Mouse (Mus musculus): ENCODE results near the gene Ifng. TPM values are rescaled to one million over a fixed set of nuclear protein-coding genes. Genes with fewer than 3 reads are reported as not detected.
"Not testable (repeated sequence)": the region's sequence is repeated elsewhere in the genome, so short reads cannot be mapped to it uniquely, and the experiment has no call there.

Gene Ifng
- polyA plus RNA-seq, 1 experiment from 2014 or later, result not detected

GRCm38 (mm10) chr10:118470296-118470957, 29.6 kb downstream of the Ifng start:
- no peaks in the 10 kb centered on the region for H3K27me3 ChIP-seq (ENCODE audit: control insufficient read depth, insufficient read depth, low read depth, low read length)
- H3K27ac ChIP-seq (ENCODE audit: low read length), result no peak overlapping the region
- no peak overlapping the region for H3K4me2 ChIP-seq (ENCODE audit: low read length)
- no peak for ATAC-seq
- no peaks in the 10 kb centered on the region for H3K9me3 ChIP-seq (replicated peaks; ENCODE audit: control insufficient read depth, low read length, poor library complexity, severe bottlenecking)
- no peaks in the 10 kb centered on the region for H3K4me1 ChIP-seq (ENCODE audit: control insufficient read depth, insufficient read depth, low read length)
- no peak overlapping the region for H3K4me3 ChIP-seq (ENCODE audit: low read depth, low read length)
- H3K9ac ChIP-seq (ENCODE audit: low read depth, low read length), result no peak overlapping the region
- no peaks in the 10 kb centered on the region for H3K36me3 ChIP-seq (ENCODE audit: control insufficient read depth, insufficient read depth, low read length)
- WGBS, result 80% methylated on average over 13 of the region's 13 CpGs

- H3K27ac ChIP-seq (ENCODE audit: low read length); H3K27me3 ChIP-seq (ENCODE audit: control insufficient read depth, insufficient read depth, low read depth, low read length); H3K4me1 ChIP-seq (ENCODE audit: control insufficient read depth, insufficient read depth, low read length); H3K9ac ChIP-seq (ENCODE audit: low read depth, low read length); ATAC-seq; H3K9me3 ChIP-seq (replicated peaks; ENCODE audit: control insufficient read depth, low read length, poor library complexity, severe bottlenecking); H3K4me3 ChIP-seq (ENCODE audit: low read depth, low read length); H3K4me2 ChIP-seq (ENCODE audit: low read length); H3K36me3 ChIP-seq (ENCODE audit: control insufficient read depth, insufficient read depth, low read length): not testable (repeated sequence)
- 77% methylated on average over 1 of the region's 1 CpGs for WGBS
These were observed 32.0 kb downstream of the Ifng start for GRCm38 (mm10) chr10:118472846-118473245.

GRCm38 (mm10) chr10:118476696-118477095, 35.9 kb downstream of the Ifng start:
- Histone ChIP-seq H3K27me3 (ENCODE audit: control insufficient read depth, insufficient read depth, low read depth, low read length) (no peaks in the 10 kb centered on the region), H3K27ac (ENCODE audit: low read length) (no peak overlapping the region), H3K9ac (ENCODE audit: low read depth, low read length) (no peak overlapping the region), H3K4me2 (ENCODE audit: low read length) (no peak overlapping the region), H3K9me3 (replicated peaks; ENCODE audit: control insufficient read depth, low read length, poor library complexity, severe bottlenecking) (no peaks in the 10 kb centered on the region; the same call in 1 of the 2 replicates), H3K4me1 (ENCODE audit: control insufficient read depth, insufficient read depth, low read length) (no peaks in the 10 kb centered on the region), H3K36me3 (ENCODE audit: control insufficient read depth, insufficient read depth, low read length) (no peaks in the 10 kb centered on the region), H3K4me3 (ENCODE audit: low read depth, low read length) (no peak overlapping the region)
- 82% methylated on average over 2 of the region's 2 CpGs for WGBS
- ATAC-seq, result no peak

GRCm38 (mm10) chr10:118477297-118477696, 36.5 kb downstream of the Ifng start:
- H3K4me3 ChIP-seq (ENCODE audit: low read depth, low read length), result no peak overlapping the region
- H3K4me1 ChIP-seq (ENCODE audit: control insufficient read depth, insufficient read depth, low read length), result no peaks in the 10 kb centered on the region
- H3K4me2 ChIP-seq (ENCODE audit: low read length), result no peak overlapping the region
- H3K27ac ChIP-seq (ENCODE audit: low read length), result no peak overlapping the region
- 96% methylated on average over 2 of the region's 2 CpGs for WGBS
- H3K9me3 ChIP-seq (replicated peaks; ENCODE audit: control insufficient read depth, low read length, poor library complexity, severe bottlenecking), result no peaks in the 10 kb centered on the region; the same call in 1 of the 2 replicates
- H3K27me3 ChIP-seq (ENCODE audit: control insufficient read depth, insufficient read depth, low read depth, low read length), result no peaks in the 10 kb centered on the region
- H3K36me3 ChIP-seq (ENCODE audit: control insufficient read depth, insufficient read depth, low read length), result no peaks in the 10 kb centered on the region
- no peak overlapping the region for H3K9ac ChIP-seq (ENCODE audit: low read depth, low read length)
- ATAC-seq, result no peak

- Histone ChIP-seq H3K9me3 (replicated peaks; ENCODE audit: control insufficient read depth, low read length, poor library complexity, severe bottlenecking) (no peaks in the 10 kb centered on the region; the same call in 1 of the 2 replicates), H3K4me2 (ENCODE audit: low read length) (no peak overlapping the region), H3K27ac (ENCODE audit: low read length) (no peak overlapping the region), H3K4me1 (ENCODE audit: control insufficient read depth, insufficient read depth, low read length) (no peaks in the 10 kb centered on the region), H3K27me3 (ENCODE audit: control insufficient read depth, insufficient read depth, low read depth, low read length) (no peaks in the 10 kb centered on the region), H3K9ac (ENCODE audit: low read depth, low read length) (no peak overlapping the region), H3K36me3 (ENCODE audit: control insufficient read depth, insufficient read depth, low read length) (no peaks in the 10 kb centered on the region), H3K4me3 (ENCODE audit: low read depth, low read length) (no peak overlapping the region)
- no peak for ATAC-seq
- 88% methylated on average over 4 of the region's 4 CpGs for WGBS
These were observed 38.4 kb downstream of the Ifng start for GRCm38 (mm10) chr10:118479244-118479643.

GRCm38 (mm10) chr10:118480118-118480517, 39.3 kb downstream of the Ifng start:
- no peak overlapping the region for H3K27ac ChIP-seq (ENCODE audit: low read length)
- H3K27me3 ChIP-seq (ENCODE audit: control insufficient read depth, insufficient read depth, low read depth, low read length), result no peaks in the 10 kb centered on the region
- ATAC-seq, result no peak
- no peak overlapping the region for H3K4me3 ChIP-seq (ENCODE audit: low read depth, low read length)
- H3K4me1 ChIP-seq (ENCODE audit: control insufficient read depth, insufficient read depth, low read length), result no peaks in the 10 kb centered on the region
- 96% methylated on average over 5 of the region's 5 CpGs for WGBS
- H3K9me3 ChIP-seq (replicated peaks; ENCODE audit: control insufficient read depth, low read length, poor library complexity, severe bottlenecking), result no peaks in the 10 kb centered on the region; the same call in 1 of the 2 replicates
- H3K4me2 ChIP-seq (ENCODE audit: low read length), result no peak overlapping the region
- H3K9ac ChIP-seq (ENCODE audit: low read depth, low read length), result no peak overlapping the region
- no peaks in the 10 kb centered on the region for H3K36me3 ChIP-seq (ENCODE audit: control insufficient read depth, insufficient read depth, low read length)

- H3K4me1 ChIP-seq (ENCODE audit: control insufficient read depth, insufficient read depth, low read length), result no peaks in the 10 kb centered on the region
- no peak overlapping the region for H3K4me3 ChIP-seq (ENCODE audit: low read depth, low read length)
- no peak overlapping the region for H3K27ac ChIP-seq (ENCODE audit: low read length)
- H3K36me3 ChIP-seq (ENCODE audit: control insufficient read depth, insufficient read depth, low read length), result no peaks in the 10 kb centered on the region
- H3K4me2 ChIP-seq (ENCODE audit: low read length), result no peak overlapping the region
- H3K9me3 ChIP-seq (replicated peaks; ENCODE audit: control insufficient read depth, low read length, poor library complexity, severe bottlenecking), result no peaks in the 10 kb centered on the region; the same call in 1 of the 2 replicates
- no peaks in the 10 kb centered on the region for H3K27me3 ChIP-seq (ENCODE audit: control insufficient read depth, insufficient read depth, low read depth, low read length)
- 87% methylated on average over 7 of the region's 7 CpGs for WGBS
- no peak for ATAC-seq
- no peak overlapping the region for H3K9ac ChIP-seq (ENCODE audit: low read depth, low read length)
These were observed 39.9 kb downstream of the Ifng start for GRCm38 (mm10) chr10:118480793-118481192.

- no peaks in the 10 kb centered on the region for H3K27me3 ChIP-seq (ENCODE audit: control insufficient read depth, insufficient read depth, low read depth, low read length)
- H3K4me3 ChIP-seq (ENCODE audit: low read depth, low read length), result no peak overlapping the region
- no peaks in the 10 kb centered on the region for H3K4me1 ChIP-seq (ENCODE audit: control insufficient read depth, insufficient read depth, low read length)
- 76% methylated on average over 1 of the region's 1 CpGs for WGBS
- no peak for ATAC-seq
- no peak overlapping the region for H3K27ac ChIP-seq (ENCODE audit: low read length)
- no peak overlapping the region for H3K9ac ChIP-seq (ENCODE audit: low read depth, low read length)
- H3K36me3 ChIP-seq (ENCODE audit: control insufficient read depth, insufficient read depth, low read length), result no peaks in the 10 kb centered on the region
- no peak overlapping the region for H3K4me2 ChIP-seq (ENCODE audit: low read length)
- no peaks in the 10 kb centered on the region for H3K9me3 ChIP-seq (replicated peaks; ENCODE audit: control insufficient read depth, low read length, poor library complexity, severe bottlenecking)
These were observed 53.3 kb downstream of the Ifng start for GRCm38 (mm10) chr10:118494109-118494508.

- H3K27me3 ChIP-seq (ENCODE audit: control insufficient read depth, insufficient read depth, low read depth, low read length), result no peaks in the 10 kb centered on the region
- no peaks in the 10 kb centered on the region for H3K9me3 ChIP-seq (replicated peaks; ENCODE audit: control insufficient read depth, low read length, poor library complexity, severe bottlenecking)
- no peak overlapping the region for H3K4me2 ChIP-seq (ENCODE audit: low read length)
- no peak overlapping the region for H3K4me3 ChIP-seq (ENCODE audit: low read depth, low read length)
- WGBS, result 85% methylated on average over 1 of the region's 1 CpGs
- no peak overlapping the region for H3K27ac ChIP-seq (ENCODE audit: low read length)
- H3K9ac ChIP-seq (ENCODE audit: low read depth, low read length), result no peak overlapping the region
- ATAC-seq, result no peak
- H3K4me1 ChIP-seq (ENCODE audit: control insufficient read depth, insufficient read depth, low read length), result no peaks in the 10 kb centered on the region
- no peaks in the 10 kb centered on the region for H3K36me3 ChIP-seq (ENCODE audit: control insufficient read depth, insufficient read depth, low read length)
These were observed 54.5 kb downstream of the Ifng start for GRCm38 (mm10) chr10:118495362-118495761.
